Mouse (Mus musculus): ENCODE results near the gene Pgbd1.

DNA sequence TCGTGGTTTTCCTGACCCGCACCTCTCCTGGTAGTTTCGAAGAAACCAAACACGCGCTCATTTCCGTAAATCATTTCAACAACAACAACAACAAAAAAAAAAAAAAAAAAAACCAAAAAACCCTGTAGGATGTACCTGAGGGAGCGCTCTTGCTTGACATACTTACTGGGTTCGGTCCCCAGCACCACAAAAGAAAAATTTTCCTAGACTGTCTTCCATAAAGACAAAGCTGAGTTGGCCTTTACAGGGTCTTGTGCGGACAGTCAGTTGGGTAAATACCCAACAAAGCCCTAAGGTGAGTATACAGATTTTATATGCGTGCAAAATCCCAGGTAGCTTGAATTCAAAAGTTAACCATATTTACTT lies 332 bp upstream of the Pgbd1 start:
- TF ChIP-seq GABPA (IDR thresholded peaks at IDR 0.05; ENCODE audit: insufficient replicate concordance, low read depth, low read length) (no peak), EP300 (IDR thresholded peaks at IDR 0.05; ENCODE audit: low read length) (no peak), ZMIZ1 (IDR thresholded peaks at IDR 0.05; ENCODE audit: low read depth, low read length) (no peak), USF1 (IDR thresholded peaks at IDR 0.05; ENCODE audit: low read depth, low read length) (no peak), BHLHE40 (IDR thresholded peaks at IDR 0.05; ENCODE audit: low read depth, low read length) (no peak), CTCF (conservative IDR thresholded peaks at IDR 0.05 in 1 of 2, IDR thresholded peaks at IDR 0.05 in 1 of 2; ENCODE audit: low read depth in 2 of 2, low read length in 2 of 2) (no peak), ZKSCAN1 (IDR thresholded peaks at IDR 0.05; ENCODE audit: borderline replicate concordance, low read depth, low read length) (no peak), ELF1 (IDR thresholded peaks at IDR 0.05; ENCODE audit: low read depth, low read length) (no peak)

All from CH12.LX (cell line).